Mouse (Mus musculus) inflammation-experienced regulatory T-cells, adult 6 months (primary cell): ENCODE data around the gene Bcas1. TPM values are rescaled to one million over a fixed set of nuclear protein-coding genes. Genes with fewer than 3 reads are reported as not detected.
"Not testable (repeated sequence)": the region's sequence is repeated elsewhere in the genome, so short reads cannot be mapped to it uniquely, and the experiment has no call there.

Experiments used
- ATAC-seq: one replicate; pipeline ENCODE4 v1.8.0; 2017
- polyA plus RNA-seq, 3 experiments: library from polyadenylated mRNA; unstranded; fragments of 100-300 nt; shearing (Covaris generic); gene quantifications; one replicate each; pipeline ENCODE4 v1.2.1; 2017

The Bcas1 gene
- polyA plus RNA-seq = 1 to 10 TPM; 2.5 to 4.5 (median 3.6) TPM

DNA sequence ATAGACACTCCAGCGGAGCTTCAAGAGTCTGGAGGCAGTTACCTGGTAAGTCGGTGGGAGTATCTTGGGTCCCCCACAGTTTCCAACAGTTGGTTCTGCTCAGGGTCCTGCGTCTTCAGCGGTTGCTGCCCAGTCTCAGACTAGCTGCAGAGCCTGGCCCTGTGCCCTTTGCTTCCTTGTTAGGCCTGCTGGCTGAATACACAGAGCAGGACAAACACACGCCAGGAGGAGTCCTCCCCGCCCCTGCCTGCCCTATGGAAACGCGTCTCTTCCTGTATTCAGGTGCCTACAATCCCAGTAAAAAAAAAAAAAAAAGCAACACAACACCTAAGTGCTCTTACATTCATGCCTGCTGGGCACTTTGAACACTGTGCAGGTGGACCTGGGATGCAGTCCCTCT, at the start of gene Bcas1:
Bcas1 (minus strand) TSS at position 142 of the 400 bp plus-strand sequence.
- ATAC-seq = no peak

DNA sequence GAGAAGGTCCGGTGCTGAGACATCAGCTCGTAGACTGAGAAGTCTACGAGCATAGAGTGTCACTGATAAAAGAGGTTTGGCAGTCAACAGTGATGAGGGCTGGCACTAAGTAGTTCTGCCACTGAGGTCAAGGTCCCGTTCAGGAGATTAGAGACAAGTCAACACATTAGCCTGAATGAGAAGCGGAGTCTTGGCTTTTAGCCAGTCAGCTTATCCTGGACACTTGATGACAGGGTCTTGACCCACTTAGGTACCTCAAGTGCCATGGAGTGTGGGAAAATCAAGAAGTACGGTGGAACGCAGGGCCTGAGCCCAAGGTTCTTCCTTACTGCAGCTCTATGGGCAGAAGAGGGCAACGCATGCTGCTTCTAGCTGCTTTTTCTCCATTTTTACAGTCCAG, 49.0 kb upstream of the Bcas1 start:
- no peak for ATAC-seq

DNA sequence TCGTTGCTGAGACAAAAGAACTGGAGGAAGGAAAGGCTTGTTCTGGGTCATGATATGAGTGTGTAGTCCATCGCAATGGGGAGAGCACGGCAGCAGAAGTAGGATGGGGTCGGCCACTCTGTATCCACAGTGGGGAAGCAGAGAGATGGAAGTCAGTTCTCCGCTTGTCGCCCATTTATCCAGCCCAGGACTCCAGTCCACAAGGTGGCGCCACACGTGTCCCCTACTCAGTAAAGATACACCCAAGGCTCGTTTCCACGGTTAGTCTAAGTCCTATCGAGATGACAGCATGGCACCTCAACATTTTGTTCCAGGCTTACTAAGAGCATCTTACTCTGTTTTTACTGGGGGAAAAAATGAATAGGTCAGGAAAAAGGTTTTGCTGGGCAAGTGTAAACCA, 48.6 kb upstream of the Bcas1 start:
- ATAC-seq = no peak

DNA sequence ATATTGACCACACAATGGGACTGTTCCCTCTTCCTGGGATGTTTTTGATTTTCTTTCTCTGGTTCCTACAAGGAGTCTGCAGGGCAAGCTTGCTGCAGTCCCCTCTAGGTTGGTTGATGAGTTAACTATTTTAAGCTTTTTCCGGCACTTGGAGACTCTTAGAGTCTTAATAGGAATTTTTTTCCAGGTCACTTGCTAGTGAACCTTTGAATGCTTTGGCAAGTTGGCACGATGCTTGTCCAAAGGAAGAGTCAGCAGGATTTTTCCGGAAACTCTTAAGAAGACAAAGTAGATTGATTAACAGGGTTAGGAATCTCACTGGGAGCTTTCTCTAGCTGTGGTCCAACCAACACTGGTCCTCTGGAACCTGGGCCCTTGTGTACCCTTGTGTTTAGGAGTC, 47.5 kb upstream of the Bcas1 start:
- no peak for ATAC-seq

DNA sequence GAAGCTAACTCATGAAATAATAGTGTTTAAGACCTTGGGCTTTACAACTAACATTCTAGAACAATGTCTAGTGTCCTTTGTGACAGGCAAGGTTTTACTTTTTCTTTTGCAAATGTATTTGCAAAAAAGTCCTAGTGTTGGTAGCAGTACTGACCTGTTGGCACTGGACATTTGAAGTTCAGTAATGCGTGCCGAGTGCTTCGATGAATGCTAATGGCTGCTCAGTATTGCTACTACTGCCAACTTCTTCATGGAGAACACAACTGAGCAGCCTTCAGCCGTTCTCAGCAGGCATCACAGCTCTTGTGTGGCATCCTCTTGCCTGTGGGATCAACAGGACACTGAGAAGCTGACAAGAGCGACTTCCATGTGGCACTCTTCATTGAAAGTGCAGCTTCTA, 46.5 kb upstream of the Bcas1 start:
- no peak for ATAC-seq

DNA sequence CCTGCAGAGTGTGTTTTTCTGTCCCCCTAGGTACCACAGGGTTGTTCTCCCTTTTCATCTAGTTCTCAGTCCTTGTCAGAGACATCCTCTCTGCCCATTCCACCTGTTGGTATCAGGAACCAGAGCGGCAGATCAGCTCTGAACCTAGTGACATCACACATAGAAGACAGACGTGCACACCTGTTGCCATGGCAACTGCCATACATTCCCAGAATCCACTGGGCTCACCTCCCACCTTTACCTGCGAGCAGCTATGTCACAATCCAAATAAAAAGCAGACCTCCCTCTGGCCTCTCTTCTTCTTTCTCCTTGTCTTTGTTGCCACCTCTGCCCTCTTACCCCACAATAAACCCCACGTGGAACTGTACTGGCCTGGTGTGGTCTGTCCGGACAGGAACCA, 42.9 kb upstream of the Bcas1 start:
- no peak for ATAC-seq

DNA sequence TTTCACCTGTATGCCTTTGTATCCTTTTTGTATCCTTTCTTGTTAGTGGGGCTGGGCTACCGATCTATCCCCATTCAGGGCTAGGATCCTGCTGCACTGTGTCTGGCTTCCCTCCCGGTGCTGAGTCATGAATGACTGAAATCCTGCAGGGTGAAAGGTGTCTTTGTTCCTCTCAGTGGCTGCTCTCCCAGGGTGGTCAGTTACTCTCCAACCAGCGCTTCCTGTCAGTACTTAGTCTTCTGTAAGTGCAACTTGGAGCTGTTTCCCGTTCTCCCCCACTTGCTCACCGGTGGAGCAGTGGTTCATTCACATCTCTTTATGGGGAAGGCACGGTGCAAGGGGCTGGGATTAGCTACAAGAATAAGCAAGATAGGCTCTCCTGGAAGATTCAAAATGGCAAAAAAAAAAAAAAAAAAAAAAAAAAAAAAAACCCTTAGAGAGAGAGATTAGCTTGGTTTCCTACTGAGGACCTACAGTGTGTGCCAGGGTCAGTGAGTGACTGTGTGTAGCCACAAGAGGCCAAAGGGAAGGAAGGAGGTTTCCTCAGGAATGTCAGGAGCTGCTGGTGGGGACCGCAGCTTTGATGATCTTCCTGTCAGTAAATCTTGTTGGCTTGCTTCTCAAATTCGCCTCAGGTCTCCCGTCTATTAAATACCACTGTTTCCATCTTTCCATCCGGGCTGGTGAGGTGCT, 42.1 kb upstream of the Bcas1 start:
- no peak for ATAC-seq

DNA sequence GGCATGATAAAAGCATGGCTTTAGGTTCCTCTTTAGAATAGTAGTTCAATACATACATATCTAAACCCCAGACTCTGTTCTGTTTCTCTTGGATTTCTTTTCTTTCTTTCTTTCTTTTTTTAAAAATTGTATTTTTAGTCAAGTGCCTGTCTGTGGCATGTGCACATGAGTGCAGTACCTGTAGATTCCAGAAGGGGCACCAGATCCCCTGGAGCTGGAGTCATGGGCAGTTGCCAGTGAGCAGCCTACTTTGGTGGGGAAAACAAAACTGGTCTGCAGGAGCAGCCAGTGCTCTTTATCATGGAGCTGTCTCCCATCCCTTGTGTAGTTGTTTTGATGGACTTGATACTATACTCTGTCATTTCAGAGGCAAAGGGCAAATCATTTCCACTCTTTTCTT, 40.4 kb upstream of the Bcas1 start:
- ATAC-seq = no peak

DNA sequence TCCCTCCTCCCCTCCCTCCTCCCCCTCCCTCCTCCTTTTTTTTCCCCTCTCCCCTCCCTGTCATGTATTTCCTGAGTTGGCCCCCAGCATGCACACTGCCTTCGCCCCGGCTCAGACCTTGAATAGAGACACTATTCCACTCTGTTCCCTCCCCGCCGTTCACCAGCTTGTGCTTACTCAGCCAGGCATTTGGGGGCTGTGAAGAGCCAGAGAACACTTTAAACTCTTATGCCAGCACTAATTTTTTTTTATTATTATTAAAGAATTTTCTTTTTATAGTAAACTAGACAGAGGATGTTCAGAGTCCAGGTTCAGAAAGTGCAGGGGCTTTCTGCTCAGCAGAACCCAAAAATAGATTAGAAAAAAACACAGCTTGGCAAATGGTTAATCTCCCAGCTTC, 37.2 kb upstream of the Bcas1 start:
- no peak for ATAC-seq

DNA sequence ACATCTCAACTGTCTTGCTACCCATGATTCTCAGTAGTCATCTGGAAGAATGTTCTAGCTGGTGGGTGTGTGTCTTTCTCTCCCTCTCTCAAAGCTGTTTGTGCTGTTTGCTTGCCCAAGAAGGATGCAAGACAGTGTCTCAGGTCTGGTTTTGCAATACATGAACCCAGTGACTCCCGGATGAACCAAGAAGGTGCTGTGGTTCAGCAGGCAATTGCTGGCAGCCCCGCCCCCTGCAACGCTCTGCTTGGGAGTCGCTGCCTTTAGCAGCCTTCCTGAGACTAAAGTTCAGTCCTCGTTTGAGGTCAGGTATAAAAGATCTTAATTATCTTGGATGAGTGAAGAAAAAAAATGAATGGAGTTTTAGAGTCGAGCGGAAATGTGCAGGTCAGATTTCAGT, 34.0 kb upstream of the Bcas1 start:
- no peak for ATAC-seq

DNA sequence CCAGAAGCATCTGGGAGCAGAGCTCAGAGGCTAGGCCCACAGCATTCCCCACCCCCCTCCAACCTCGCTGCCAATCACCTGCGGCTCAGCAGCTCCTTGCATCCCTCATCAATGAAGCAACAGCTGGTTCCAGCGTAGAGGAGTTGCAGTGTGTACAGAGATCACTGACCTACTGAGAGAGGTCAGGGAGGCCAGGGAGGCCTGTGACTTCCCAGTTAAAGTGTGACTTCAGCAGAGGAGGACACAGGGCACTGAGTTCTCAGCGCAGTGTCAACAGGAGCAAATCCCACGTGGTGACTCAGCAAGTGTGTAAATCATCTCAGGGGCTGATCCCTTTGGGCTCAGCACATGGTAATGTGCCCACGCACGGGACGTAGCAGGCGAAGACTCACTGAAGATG, 32.2 kb upstream of the Bcas1 start:
- ATAC-seq = no peak

DNA sequence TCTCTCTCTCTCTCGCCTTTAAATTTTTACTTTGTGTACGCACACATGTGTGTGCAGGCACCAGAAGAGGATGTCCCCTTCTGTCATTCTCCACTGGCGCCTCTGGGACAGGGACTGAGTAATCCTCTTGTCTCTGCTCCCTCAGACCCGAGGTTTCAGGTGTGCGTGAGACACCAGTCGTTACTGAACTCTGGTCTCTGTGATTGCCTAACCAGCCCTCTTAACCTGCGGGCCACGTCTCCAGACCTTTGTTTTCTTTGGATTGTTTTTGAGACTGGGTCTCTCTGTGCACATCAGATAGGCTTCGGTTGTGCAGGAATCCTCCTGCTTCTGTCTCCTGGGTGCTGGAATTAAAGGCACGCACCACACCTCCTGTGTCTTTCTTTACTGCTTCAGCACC, 31.5 kb upstream of the Bcas1 start:
- no peak for ATAC-seq

DNA sequence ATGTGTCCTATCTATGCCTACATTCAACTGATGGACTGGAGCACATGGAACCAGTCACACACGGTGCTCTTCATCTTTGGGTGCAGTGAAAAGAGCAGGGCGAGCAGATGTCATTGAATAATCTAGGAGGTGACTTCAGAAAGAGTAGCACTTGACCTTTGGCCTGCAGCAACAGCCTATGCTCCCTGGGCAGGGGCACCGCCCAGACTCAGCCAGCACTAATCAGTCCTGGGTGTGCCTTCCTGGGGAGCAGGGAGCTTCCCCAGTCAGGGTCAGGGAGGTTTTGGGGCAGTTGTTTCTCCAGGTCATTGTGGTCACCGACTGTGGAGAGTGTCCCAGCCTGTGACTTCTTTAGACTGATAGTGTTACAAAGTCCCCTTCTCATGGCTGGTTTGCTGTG, 26.2 kb upstream of the Bcas1 start:
- ATAC-seq = not testable (repeated sequence)

DNA sequence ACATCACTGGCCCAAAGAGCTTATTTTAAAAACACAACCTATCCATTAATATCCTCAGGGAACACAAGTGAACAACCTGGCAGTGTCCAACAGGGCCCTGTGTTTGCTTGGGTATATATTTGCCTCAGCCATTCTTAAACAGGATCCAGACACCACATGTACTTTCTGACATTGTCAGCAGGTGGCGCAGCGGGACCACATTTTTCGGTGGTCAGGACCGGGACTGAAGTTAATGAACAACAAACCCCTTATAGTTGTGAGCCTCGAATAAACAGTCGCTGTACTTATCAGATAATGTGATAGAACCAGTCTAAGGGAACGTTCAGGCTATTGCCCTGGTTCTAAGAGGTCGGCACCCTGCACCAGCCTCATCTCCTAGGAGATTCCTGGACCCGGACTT, 23.3 kb upstream of the Bcas1 start:
- ATAC-seq = peak; percentile 56

DNA sequence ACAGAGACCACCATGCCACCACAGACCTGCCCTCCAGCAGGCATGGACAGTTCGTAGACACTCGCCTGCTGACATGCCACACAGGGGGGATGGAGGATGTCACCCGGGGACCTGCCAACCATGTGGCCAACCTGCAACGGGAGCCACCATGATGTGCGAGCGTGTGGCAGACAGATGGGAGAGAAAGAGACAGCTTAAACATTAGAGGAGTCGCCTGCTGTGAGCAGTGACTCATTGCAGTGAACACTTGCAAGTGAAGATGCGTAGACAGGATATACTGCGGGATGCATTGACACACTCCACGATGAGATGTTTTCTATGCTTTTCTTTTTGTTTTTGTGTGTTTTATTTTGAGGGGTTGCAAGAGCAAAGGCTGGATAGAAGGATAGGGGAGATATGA, 20.0 kb upstream of the Bcas1 start:
- no peak for ATAC-seq

DNA sequence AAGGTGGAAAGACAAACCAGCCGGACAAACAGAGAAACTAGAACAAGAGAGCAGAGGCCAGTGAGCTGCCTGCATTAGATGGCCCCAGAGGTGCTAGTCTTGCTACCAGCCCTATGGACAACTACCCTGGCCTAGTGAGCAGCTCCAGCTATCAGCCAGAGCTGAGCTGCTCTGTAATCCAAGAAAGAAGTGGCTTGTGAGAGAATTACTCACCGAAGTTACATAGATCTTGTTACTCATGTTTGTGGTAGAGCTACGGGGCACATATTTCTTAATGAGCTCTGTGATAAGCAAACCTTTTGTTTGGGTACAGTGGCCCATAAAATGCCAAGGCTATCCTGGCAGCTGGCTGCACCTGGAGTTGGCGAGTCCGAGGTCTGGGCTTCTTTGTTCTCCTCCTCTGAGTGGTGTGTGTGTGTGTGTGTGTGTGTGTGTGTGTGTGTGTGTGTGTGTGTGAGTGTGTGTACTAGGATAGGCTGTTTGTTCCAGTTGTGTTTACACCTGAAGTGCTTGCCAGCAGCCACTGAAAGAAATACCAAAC, 19.3 kb upstream of the Bcas1 start:
- no peak for ATAC-seq

DNA sequence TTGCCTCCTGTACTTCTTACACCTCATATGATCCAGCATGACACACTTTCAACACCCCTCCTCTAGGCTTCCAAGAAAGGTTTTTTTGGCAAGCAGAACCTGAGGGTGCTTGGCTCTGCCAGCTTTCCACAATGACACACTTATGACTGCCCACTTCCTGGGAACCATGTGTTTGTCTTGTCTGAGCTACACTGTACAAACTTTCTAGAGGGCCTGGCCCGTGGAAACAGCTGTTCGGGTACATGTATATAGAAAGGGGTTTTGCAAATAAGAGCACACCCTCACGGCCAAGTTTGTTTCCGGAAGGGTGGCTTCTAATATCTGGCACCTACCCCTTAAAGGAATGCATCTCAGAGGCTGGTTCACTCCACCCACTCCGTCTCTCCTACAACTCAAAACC, 18.2 kb upstream of the Bcas1 start:
- ATAC-seq = no peak

DNA sequence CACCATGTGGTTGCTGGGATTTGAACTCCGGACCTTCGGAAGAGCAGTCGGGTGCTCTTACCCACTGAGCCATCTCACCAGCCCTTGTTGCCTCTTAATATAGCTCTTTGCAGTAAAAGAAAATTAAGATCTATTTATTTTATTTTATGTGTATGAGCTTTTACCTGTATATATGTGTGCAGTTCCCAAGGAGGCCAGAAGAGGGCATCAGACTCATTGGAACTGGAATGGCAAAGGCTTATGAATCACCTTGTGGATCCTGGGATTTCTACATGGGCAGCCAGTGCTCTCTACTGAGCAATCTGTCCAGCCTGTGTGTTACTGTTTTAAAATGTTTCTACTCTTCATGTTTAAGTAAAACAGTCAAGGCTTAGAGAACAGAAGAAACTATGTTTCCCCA, 14.9 kb upstream of the Bcas1 start:
- no peak for ATAC-seq

DNA sequence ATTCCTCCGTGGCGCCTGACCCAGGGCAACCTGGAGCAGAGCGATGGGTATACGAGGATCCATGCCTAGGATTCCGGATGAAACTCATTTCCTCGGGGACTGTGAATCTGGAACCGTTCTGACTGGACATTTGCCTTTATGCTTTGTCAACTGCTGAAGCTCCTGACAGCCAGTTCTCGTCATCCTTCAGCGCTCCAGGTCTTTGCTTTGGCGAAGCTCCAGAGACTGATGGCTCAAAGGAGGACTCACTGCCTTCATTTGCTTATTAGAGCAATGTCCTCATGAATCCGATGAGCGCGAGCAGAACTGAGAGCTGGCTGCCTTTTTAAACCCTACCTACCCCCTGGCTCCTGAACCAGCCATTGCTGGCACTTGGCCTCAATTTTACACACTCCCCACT, 11.1 kb upstream of the Bcas1 start:
- ATAC-seq = no peak

DNA sequence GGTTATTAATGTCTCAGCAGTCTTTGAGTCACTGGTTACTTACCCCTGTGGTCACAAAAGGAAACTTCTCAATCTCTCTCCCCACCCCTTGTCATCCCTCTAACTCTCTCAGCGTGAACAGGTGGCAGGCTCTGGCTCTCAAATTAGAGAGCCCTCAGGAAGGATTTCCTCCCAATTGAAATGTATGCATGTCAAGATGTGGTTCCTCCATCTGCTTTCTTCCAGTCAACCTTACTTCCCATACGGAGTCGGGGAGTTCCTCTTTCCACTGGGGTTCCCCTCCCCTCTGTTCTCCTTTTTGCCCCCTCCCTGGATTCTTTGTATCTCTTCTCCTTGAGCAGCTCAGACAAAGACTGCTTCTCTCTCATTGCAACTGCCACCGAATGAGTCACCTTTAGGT, 8.6 kb upstream of the Bcas1 start:
- no peak for ATAC-seq

DNA sequence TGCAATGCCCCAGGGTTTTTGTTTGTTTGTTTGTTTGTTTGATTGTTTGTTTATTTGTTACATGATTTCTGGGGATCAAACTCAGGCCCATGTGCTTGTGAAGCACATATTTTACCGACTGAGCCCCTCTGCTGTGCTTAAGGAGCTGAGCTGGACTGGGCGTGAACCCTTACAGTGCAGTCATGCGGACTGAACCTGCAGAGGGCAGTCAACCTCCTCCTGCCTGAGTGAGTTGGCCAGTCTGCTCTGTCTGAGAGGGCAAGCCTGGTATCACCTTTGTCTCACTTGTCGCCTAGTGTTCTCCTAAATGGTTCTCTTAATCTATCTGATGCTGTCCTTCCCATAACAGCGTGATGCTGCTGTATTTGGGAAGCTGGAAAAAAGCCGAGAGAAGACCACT, 4.5 kb upstream of the Bcas1 start:
- no peak for ATAC-seq

DNA sequence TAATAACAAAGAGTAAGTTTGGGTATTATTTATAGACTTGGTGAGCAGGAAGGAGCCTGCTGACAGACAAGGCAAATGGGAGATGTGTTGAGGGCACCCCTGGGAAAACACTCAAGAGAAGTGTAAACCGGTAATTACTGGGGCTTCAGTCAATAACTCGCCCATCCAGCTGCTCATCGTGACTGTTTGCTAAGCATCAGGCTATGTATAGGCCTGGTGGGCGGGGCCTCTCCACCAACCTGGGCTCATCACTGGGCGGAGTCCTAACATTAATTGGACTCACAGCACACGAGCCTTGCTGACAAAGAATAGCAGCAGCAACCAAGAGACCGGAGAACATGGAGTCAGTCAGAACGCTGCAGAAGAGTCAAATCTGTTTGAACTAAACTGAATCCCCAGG, 1.3 kb upstream of the Bcas1 start:
- no peak for ATAC-seq

DNA sequence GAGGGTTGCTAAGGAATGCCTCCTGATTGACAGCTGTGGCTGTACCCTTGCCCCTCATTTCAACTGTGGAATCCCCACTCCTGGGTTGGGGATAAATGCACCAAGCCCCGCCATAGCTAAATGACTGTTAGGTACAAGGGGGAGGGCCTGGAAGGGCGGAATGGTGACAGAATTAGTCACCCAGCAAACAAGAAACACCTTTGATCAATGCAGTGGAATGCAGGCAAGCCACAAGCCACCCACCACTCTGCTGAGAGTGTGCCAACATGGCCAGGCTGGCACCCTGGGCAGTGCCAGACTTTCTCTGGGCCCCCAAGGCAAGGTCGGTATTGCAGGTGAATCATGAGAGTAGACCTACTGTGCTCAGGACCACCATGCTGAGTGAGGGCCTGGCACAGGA, 3.5 kb downstream of the Bcas1 start:
- no peak for ATAC-seq

DNA sequence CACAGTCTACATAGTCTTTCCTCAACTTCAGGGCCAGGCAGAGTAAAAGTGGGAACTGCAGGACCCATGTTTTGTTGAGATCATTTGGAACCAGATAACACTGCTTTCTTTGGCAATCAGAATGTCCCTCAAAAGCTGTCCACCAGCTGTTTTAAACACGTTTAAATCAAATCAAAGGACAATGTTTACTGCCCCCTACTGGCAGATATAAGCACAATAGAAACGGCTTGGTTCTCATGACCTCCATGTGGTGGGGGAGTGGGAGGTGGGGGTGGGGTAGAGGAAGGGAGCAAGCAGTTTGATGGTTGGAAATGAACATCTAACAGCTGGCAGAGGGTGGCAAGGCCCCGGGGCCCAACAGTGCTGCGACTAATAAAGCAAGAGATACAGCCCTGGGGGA, 5.7 kb downstream of the Bcas1 start:
- no peak for ATAC-seq

DNA sequence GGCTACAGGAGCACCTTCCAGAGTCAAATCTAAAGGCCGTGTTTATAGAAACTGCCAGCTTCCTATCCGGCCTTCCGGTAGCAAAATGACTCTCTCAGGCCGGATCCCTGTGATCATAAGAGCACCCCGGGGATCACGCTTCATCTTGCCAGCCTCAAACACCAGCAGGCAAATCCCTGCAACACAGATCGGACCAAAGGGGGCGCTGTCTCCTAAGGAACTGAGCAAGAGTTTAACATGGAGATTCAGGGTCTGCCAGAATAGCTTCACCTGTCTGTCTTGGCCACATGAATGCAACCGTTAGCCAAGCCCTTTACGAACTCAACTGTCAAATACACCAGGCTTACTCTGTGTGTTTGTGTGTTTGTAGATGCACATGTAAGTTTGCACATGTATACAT, 8.9 kb downstream of the Bcas1 start:
- no peak for ATAC-seq
